Mouse (Mus musculus) embryonic fibroblast, embryonic 13.5 days (primary cell): ENCODE results near the gene Stat6.

Experiments used
- CTCF ChIP-seq: IDR thresholded peaks from 2 replicates; pipeline ENCODE4 v1.5.1; 2011; ENCODE audit warnings: mild to moderate bottlenecking, control low read depth, low read length, moderate library complexity, borderline replicate concordance; ENCODE audit not compliant: insufficient read depth
- POLR2A ChIP-seq: IDR thresholded peaks from 2 replicates; pipeline ENCODE4 v1.6.1; 2011; ENCODE audit warnings: low read depth, mild to moderate bottlenecking, control low read depth, low read length, moderate library complexity

DNA sequence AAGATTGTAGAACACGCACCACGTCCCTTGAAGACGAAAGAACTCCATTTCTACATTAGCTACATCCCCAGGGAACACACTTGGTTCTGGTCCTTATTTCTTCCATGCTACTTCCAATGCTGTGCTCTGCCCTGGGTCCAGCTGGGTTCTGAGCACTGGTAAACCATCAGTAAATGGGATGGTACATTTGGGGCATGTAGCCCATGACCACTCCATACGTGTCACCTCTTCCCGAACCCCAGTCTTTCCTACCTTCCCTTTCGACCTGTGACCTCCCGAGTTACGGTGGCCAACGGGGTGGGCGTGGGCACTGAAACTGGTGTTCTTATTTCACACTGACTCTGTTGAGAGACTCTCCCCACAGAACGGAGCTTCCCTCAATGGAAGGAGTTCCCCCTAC, 43.5 kb upstream of the Stat6 start:
- no peak for TF ChIP-seq CTCF
- no peak for TF ChIP-seq POLR2A
